Mouse (Mus musculus) hindbrain, embryonic 16.5 days (tissue): Measurements from ENCODE around the gene Ulk1. TPM values are rescaled to one million over a fixed set of nuclear protein-coding genes. Genes with fewer than 3 reads are reported as not detected.

ENCODE experiments used
- ATAC-seq: fragments of 200-750 bp; cut with Nextera tagmentation; 2 replicates; pipeline ENCODE4 v1.8.0; 2017; ENCODE audit warnings: moderate TSS enrichment, moderate library complexity
- H3K27ac ChIP-seq: fragments of 300-500 bp; sonication (generic); 2 replicates; pipeline ENCODE4 v1.5.1; 2014; ENCODE audit warnings: low read depth, mild to moderate bottlenecking, control low read depth, low read length, moderate library complexity
- H3K27me3 ChIP-seq: fragments of 300-500 bp; sonication (generic); replicated peaks from 2 replicates; pipeline ENCODE4 v1.6.1; 2014; ENCODE audit warnings: low read length; ENCODE audit not compliant: control insufficient read depth, insufficient read depth
- H3K36me3 ChIP-seq: fragments of 300-500 bp; sonication (generic); 2 replicates; pipeline ENCODE4 v1.6.1; 2014; ENCODE audit warnings: mild to moderate bottlenecking, low read length, moderate library complexity, mixed read lengths; ENCODE audit not compliant: control insufficient read depth, insufficient read depth
- H3K4me1 ChIP-seq: fragments of 300-500 bp; sonication (generic); 2 replicates; pipeline ENCODE4 v1.6.1; 2014; ENCODE audit warnings: low read depth, low read length; ENCODE audit not compliant: control insufficient read depth, insufficient read depth
- H3K4me2 ChIP-seq: fragments of 300-500 bp; sonication (generic); 2 replicates; pipeline ENCODE4 v1.6.1; 2014; ENCODE audit warnings: mild to moderate bottlenecking, low read length, control low read depth, moderate library complexity
- H3K4me3 ChIP-seq: fragments of 300-500 bp; sonication (generic); 2 replicates; pipeline ENCODE4 v1.5.1; 2014; ENCODE audit warnings: mild to moderate bottlenecking, low read length, control low read depth, moderate library complexity
- H3K9ac ChIP-seq: fragments of 300-500 bp; sonication (generic); 2 replicates; pipeline ENCODE4 v1.6.1; 2014; ENCODE audit warnings: low read depth, mild to moderate bottlenecking, control low read depth, low read length, moderate library complexity
- H3K9me3 ChIP-seq: fragments of 300-500 bp; sonication (generic); 2 replicates; pipeline ENCODE4 v1.6.1; 2014; ENCODE audit warnings: mild to moderate bottlenecking, low read length, moderate library complexity; ENCODE audit not compliant: control insufficient read depth
- WGBS: fragments of 180-500 bp; shearing (Covaris S2); extraction: QIAGEN DNeasy Blood & Tissue Kit; methylation state at CpG from one replicate; pipeline ENCODE4 v1.1.7; 2014; 5-methylcytosine and 5-hydroxymethylcytosine counted together
- polyA plus RNA-seq: library from polyadenylated mRNA; unstranded; fragments of >200 nt; fragmentation: Nextera tagmentation; extraction: Ambion mirVana; gene quantifications from 2 replicates; pipeline ENCODE4 v1.2.1, GENCODE M21; 2015

Ulk1 gene
- polyA plus RNA-seq, 1 experiment from 2014 or later, result 20.7 TPM

DNA sequence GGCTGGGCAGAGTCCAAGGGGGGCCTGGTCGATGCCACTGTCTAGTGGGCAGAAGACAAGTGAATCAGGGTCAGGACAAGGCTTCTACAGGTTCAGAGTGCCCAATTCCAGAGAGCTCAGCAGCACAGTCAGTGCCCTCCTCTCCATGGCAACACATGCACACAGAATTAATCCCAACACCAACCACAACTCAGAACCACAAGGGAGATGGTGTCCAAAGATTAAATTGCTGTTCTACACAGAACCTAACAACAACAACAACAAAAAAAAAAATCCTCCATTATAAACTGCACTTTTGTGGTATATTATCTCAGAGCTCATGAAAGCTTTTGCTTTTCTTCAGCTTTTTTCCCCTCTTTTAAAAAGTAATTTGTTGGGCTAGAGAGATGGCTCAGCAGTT, 74.3 kb downstream of the Ulk1 start:
- H3K27me3 ChIP-seq, result no peaks in the 10 kb centered on the region
- H3K9me3 ChIP-seq, result no peaks in the 10 kb centered on the region
- H3K4me3 ChIP-seq, result no peak overlapping the region
- 93% methylated on average over 1 of the region's 1 CpGs for WGBS
- peaks cover 35% of the 10 kb centered on the region for H3K36me3 ChIP-seq
- H3K9ac ChIP-seq, result no peak overlapping the region
- H3K27ac ChIP-seq, result no peak overlapping the region
- H3K4me2 ChIP-seq, result no peak overlapping the region
- ATAC-seq, result no peak
- no peaks in the 10 kb centered on the region for H3K4me1 ChIP-seq

Other genes starting within 250 kb of the Ulk1 start
- gene Noc4l, start 156.7 kb downstream of the Ulk1 start, polyA plus RNA-seq, result 48.5 and 49.2 TPM in 2 replicates
- gene Ddx51, start 156.6 kb downstream of the Ulk1 start, polyA plus RNA-seq, result 13.2 and 16.4 TPM in 2 replicates
- gene Ep400, start 39.4 kb downstream of the Ulk1 start, polyA plus RNA-seq, result 40.0 and 53.4 TPM in 2 replicates
- gene Pus1, start 29.4 kb downstream of the Ulk1 start, polyA plus RNA-seq, result 19.8 and 23.2 TPM in 2 replicates
- gene Hscb, start 29.7 kb upstream of the Ulk1 start, polyA plus RNA-seq, result 10.0 and 10.3 TPM in 2 replicates
- gene Chek2, start 29.9 kb upstream of the Ulk1 start, polyA plus RNA-seq, result 6.2 and 7.4 TPM in 2 replicates
- gene Ttc28, start 69.7 kb upstream of the Ulk1 start, polyA plus RNA-seq, result 14.5 and 16.8 TPM in 2 replicates